Mouse (Mus musculus): ENCODE measurements around the gene Nlrp3. TPM values are rescaled to one million over a fixed set of nuclear protein-coding genes. Genes with fewer than 3 reads are reported as not detected.

Gene Nlrp3
- polyA plus RNA-seq, 1 experiment from 2014 or later = 0.08 TPM

DNA sequence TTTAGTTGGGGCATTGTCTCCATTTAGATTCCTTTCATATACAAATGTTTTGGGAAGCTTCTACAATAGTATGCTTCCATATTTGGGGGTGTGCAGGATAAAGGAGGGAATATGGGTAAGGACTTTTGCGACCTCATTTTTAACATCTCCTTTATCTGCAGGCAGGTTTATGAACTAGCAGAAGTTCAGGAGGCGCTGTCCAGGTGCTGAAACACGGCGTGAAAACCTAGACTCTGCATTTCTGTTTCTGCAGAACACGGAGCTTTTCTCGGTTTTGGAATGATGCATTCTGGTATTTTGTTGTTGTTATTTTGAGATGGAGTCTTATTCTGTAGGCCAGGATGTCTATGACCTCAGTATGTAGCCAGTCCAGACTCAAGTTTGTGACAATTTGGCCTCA is 43.2 kb downstream of the Nlrp3 start:
- H3K4me2 ChIP-seq (replicated peaks) = no peak overlapping the region
- no peak overlapping the region for H3K27ac ChIP-seq
- H3K9ac ChIP-seq = no peak overlapping the region
- no peaks in the 10 kb centered on the region for H3K9me3 ChIP-seq
- H3K27me3 ChIP-seq = no peaks in the 10 kb centered on the region
- no peaks in the 10 kb centered on the region for H3K36me3 ChIP-seq
- H3K4me3 ChIP-seq = no peak overlapping the region
- ATAC-seq (ENCODE audit: insufficient number of reproducible peaks, insufficient read depth, low FRiP score, low TSS enrichment) = no peak
- no peaks in the 10 kb centered on the region for H3K4me1 ChIP-seq
- 23% methylated on average over 6 of the region's 6 CpGs for WGBS

DNA sequence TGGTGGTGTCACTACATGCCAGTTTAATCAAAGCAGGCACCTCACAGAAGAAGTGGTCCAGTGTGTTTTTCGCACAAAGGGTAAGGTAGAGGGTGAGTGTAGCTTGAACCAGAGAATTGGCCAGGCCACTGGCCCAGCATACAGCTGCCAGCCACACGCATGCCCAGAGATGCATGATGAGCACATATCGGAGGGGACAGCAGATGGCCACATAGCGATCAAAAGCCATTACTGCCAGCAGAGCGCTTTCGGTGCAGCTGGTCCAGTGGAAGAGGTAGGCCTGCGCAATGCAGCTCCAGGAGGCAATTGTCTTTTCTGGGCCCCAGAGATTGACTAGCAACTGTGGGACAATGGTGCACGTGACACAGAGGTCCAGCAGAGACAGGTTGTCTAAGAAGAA is 48.1 kb downstream of the Nlrp3 start:
- H3K4me1 ChIP-seq = no peaks in the 10 kb centered on the region
- no peak overlapping the region for H3K4me3 ChIP-seq
- H3K9me3 ChIP-seq = no peaks in the 10 kb centered on the region
- H3K9ac ChIP-seq = no peak overlapping the region
- H3K36me3 ChIP-seq = no peaks in the 10 kb centered on the region
- WGBS = 92% methylated on average over 8 of the region's 8 CpGs
- no peak overlapping the region for H3K27ac ChIP-seq
- no peak for ATAC-seq (ENCODE audit: insufficient number of reproducible peaks, insufficient read depth, low FRiP score, low TSS enrichment)
- no peaks in the 10 kb centered on the region for H3K27me3 ChIP-seq
- no peak overlapping the region for H3K4me2 ChIP-seq (replicated peaks)

DNA sequence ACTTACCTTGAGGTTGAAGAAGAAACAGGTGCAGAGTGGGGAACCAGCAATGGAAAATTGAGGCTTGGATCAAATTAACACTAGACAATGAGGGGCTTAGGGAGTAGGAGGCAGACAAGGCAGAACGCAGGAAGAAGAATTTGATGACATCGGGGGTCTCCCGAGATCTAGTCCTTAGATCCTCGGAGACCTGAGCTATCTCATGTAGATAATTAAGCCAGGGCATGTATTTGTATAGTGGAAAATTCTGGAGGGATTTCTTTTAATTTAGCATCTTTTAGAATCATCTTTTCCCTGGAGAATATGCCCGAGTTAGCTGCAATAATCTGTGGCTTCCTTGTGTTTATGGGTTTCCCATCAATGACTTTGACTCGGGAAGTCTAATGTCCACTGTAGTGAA is 51.8 kb downstream of the Nlrp3 start, which contains the start of gene Olfr223:
Olfr223 (minus strand) TSS at position 101 of the 400 bp plus-strand sequence.
- Histone ChIP-seq H3K9me3 (no peaks in the 10 kb centered on the region), H3K36me3 (no peaks in the 10 kb centered on the region), H3K27me3 (no peaks in the 10 kb centered on the region), H3K4me2 (replicated peaks) (no peak within 1 kb of the TSS), H3K27ac (no peak within 1 kb of the TSS), H3K4me1 (no peaks in the 10 kb centered on the region), H3K4me3 (no peak within 1 kb of the TSS), H3K9ac (no peak within 1 kb of the TSS)
- ATAC-seq (ENCODE audit: insufficient number of reproducible peaks, insufficient read depth, low FRiP score, low TSS enrichment) = no peak
- WGBS = 84% methylated on average over 6 of the region's 6 CpGs

DNA sequence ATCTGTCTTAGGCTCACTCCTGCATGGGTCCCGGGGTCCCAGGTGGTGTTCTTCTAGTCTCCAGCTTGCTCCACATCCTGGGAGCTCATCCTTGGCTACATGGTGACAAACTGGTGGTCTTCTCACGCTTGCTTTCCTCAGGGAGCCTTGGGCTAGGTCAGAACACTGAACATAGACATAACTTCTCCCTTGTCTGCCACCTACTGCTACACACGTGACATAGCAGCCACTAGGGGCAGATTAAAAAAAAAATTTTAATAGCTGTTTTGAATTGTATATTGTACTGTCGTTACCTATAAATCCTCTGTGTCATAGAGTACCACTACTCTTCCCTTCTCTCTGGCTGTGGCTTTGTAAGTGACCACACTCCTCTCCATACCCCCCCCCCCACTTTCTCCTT is 54.7 kb downstream of the Nlrp3 start:
- H3K4me2 ChIP-seq (replicated peaks) = no peak overlapping the region
- no peaks in the 10 kb centered on the region for H3K4me1 ChIP-seq
- no peak for ATAC-seq (ENCODE audit: insufficient number of reproducible peaks, insufficient read depth, low FRiP score, low TSS enrichment)

DNA sequence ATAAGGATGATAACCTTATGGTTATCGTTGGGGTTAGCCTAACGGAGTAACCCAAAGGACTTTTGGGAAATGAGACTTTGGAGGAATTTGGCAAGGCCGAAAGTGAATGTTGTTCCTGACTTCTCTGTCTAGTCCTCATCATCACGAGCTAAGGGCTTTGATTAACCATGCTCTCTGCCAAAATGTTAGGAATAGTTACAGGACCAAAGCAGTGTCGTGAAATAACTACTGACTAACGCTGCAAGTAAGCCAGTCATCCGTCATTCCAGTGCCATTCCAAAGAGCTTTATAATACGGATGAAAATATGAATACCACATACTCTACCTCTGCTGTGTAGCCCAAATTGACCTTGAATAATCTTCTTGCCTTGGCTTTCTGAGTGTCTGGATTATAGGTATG is 55.6 kb downstream of the Nlrp3 start:
- WGBS = 88% methylated on average over 8 of the region's 8 CpGs
- no peak for ATAC-seq (ENCODE audit: insufficient number of reproducible peaks, insufficient read depth, low FRiP score, low TSS enrichment)
- Histone ChIP-seq H3K36me3 (no peaks in the 10 kb centered on the region), H3K9ac (no peak overlapping the region), H3K9me3 (no peaks in the 10 kb centered on the region), H3K27me3 (no peaks in the 10 kb centered on the region), H3K4me2 (replicated peaks) (no peak overlapping the region), H3K4me1 (no peaks in the 10 kb centered on the region), H3K27ac (no peak overlapping the region), H3K4me3 (no peak overlapping the region)

More for the DNA sequence above, 54.7 kb downstream of the Nlrp3 start:
- no peak overlapping the region for H3K9ac ChIP-seq
- no peaks in the 10 kb centered on the region for H3K36me3 ChIP-seq
- no peak overlapping the region for H3K27ac ChIP-seq
- no peaks in the 10 kb centered on the region for H3K9me3 ChIP-seq
- WGBS = 47% methylated on average over 4 of the region's 4 CpGs
- no peaks in the 10 kb centered on the region for H3K27me3 ChIP-seq
- no peak overlapping the region for H3K4me3 ChIP-seq

DNA sequence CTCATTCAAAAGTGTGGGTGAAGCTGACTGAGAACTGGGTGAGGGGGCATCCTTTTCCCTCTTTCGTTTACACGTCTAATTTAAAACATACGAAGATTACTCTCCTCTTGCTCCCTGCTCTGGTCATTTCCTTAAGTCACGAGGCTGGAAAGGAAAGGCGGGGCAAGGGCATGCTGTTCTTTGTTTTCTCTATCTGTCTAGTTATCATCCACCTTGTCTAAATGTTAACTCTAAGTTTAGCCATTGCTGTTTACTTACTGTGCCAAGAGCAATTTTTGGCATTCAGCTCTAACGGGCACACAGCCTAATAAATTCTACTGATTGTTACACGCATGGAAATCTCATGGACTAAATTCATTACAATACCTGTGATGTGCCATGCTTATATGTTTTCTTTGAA is 57.8 kb downstream of the Nlrp3 start:
- H3K27ac ChIP-seq = no peak overlapping the region
- no peaks in the 10 kb centered on the region for H3K27me3 ChIP-seq
- no peak overlapping the region for H3K9ac ChIP-seq
- H3K36me3 ChIP-seq = no peaks in the 10 kb centered on the region
- 57% methylated on average over 7 of the region's 7 CpGs for WGBS
- no peak overlapping the region for H3K4me3 ChIP-seq
- no peak for ATAC-seq (ENCODE audit: insufficient number of reproducible peaks, insufficient read depth, low FRiP score, low TSS enrichment)
- no peaks in the 10 kb centered on the region for H3K4me1 ChIP-seq
- no peaks in the 10 kb centered on the region for H3K9me3 ChIP-seq
- no peak overlapping the region for H3K4me2 ChIP-seq (replicated peaks)

DNA sequence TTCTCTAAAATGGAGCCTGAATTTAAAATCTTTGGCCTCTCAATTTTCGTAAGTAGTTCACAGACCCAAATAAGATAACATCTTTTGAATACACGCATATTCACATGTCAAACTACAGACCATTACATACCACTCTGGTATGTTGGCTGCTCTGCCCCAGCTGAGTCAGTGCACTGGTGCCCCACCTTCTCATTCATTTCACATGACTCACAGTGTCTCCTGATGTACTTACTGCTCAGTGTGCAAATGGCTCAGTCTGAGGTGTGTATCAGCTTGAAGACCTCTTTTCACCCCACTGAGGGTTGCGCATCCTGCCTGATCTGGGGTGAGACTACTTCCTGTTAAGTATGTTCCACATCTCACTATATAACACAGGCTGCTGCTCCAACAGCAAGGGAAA is 59.5 kb downstream of the Nlrp3 start:
- no peaks in the 10 kb centered on the region for H3K36me3 ChIP-seq
- no peak overlapping the region for H3K27ac ChIP-seq
- H3K9ac ChIP-seq = no peak overlapping the region
- no peaks in the 10 kb centered on the region for H3K9me3 ChIP-seq
- H3K27me3 ChIP-seq = no peaks in the 10 kb centered on the region
- H3K4me2 ChIP-seq (replicated peaks) = no peak overlapping the region
- H3K4me1 ChIP-seq = no peaks in the 10 kb centered on the region
- WGBS = 87% methylated on average over 3 of the region's 3 CpGs
- ATAC-seq (ENCODE audit: insufficient number of reproducible peaks, insufficient read depth, low FRiP score, low TSS enrichment) = no peak
- no peak overlapping the region for H3K4me3 ChIP-seq

DNA sequence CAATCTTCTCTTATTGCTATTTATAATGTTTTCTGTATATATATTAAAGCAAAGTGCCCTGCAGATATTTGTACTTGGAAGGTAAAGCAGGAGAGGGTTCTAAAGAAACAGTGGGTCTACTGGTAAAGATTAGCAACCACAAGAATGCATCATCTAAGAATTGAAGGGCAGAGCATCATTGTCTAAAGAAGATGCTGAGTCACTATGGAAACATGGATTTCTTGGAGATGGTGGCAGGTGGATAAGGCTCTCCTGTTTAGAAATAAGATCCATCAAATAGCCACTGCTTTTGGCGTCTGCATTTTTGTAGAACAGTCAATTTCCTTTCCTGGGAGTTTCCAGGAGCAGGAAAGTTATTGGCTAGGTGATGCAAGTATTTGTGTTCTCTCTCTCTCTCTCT is 60.9 kb downstream of the Nlrp3 start:
- no peak for ATAC-seq (ENCODE audit: insufficient number of reproducible peaks, insufficient read depth, low FRiP score, low TSS enrichment)
- Histone ChIP-seq H3K9ac (no peak overlapping the region), H3K9me3 (no peaks in the 10 kb centered on the region), H3K4me1 (no peaks in the 10 kb centered on the region), H3K27me3 (no peaks in the 10 kb centered on the region), H3K36me3 (no peaks in the 10 kb centered on the region), H3K27ac (no peak overlapping the region), H3K4me2 (replicated peaks) (no peak overlapping the region), H3K4me3 (no peak overlapping the region)
- WGBS = 64% methylated on average over 1 of the region's 1 CpGs

DNA sequence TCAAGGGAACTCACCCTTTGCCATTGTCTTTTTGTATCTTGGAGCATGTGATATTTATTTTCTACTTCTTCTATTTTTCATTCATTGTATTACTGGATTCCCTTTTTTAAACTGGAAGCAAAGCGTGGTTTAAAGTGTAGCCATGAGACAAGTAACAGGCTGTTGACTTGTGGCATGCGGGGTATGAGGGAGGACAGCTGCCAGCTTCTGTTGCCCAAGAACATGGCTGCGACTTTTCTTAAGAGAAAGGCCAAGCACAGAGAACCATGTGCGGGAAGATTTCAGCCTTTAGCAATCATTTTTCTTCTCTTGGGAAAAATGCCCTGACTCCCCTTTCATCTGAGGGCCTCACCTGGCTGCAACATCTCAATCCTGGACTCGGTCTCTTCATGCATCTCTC is 70.3 kb downstream of the Nlrp3 start:
- no peak overlapping the region for H3K27ac ChIP-seq
- 81% methylated on average over 5 of the region's 5 CpGs for WGBS
- ATAC-seq (ENCODE audit: insufficient number of reproducible peaks, insufficient read depth, low FRiP score, low TSS enrichment) = no peak
- no peaks in the 10 kb centered on the region for H3K27me3 ChIP-seq
- H3K4me1 ChIP-seq = no peaks in the 10 kb centered on the region
- no peak overlapping the region for H3K9ac ChIP-seq
- no peaks in the 10 kb centered on the region for H3K9me3 ChIP-seq
- no peaks in the 10 kb centered on the region for H3K36me3 ChIP-seq
- no peak overlapping the region for H3K4me2 ChIP-seq (replicated peaks)
- H3K4me3 ChIP-seq = no peak overlapping the region

DNA sequence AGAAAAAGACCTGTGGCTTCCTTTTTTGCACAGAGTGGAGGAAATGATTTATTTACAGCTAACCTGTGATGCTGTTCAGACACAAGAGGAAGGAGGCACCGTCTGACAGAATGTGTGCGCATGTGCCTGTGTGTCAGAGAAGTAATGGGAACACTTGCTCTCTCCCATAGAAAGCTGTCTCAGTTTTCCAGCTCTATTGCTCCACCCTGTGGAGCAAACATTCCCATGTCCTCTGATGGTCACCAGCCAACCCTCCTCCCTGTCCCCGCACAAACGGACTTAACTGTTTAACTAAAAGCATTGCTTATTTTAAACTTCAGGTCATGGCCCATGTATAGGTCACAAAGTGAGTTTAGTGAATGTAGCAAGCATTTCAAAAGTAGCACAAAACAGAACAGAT is 72.8 kb downstream of the Nlrp3 start:
- whole genome bisulfite sequencing = 56% methylated on average over 4 of the region's 4 CpGs
- Histone ChIP-seq H3K4me3 (no peak overlapping the region), H3K27ac (no peak overlapping the region), H3K4me2 (replicated peaks) (no peak overlapping the region), H3K4me1 (no peaks in the 10 kb centered on the region), H3K9me3 (no peaks in the 10 kb centered on the region), H3K9ac (no peak overlapping the region), H3K36me3 (no peaks in the 10 kb centered on the region), H3K27me3 (no peaks in the 10 kb centered on the region)
- no peak for ATAC-seq (ENCODE audit: insufficient number of reproducible peaks, insufficient read depth, low FRiP score, low TSS enrichment)

Other genes starting within 250 kb of the Nlrp3 start
- 5.9 and 7.1 TPM in 2 replicates for gene Wnt9a, start 234.6 kb upstream of the Nlrp3 start, polyA plus RNA-seq (2016; fragmentation: Nextera tagmentation; extraction: Ambion mirVana)
- not detected in 2 replicates for gene Prss38, start 165.9 kb upstream of the Nlrp3 start, polyA plus RNA-seq (2016; fragmentation: Nextera tagmentation; extraction: Ambion mirVana)
- gene Jmjd4, start 91.5 kb upstream of the Nlrp3 start, polyA plus RNA-seq (2016; fragmentation: Nextera tagmentation; extraction: Ambion mirVana) = 18.8 and 19.3 TPM in 2 replicates
- 157 and 169 TPM in 2 replicates for gene Snap47, start 90.4 kb upstream of the Nlrp3 start, polyA plus RNA-seq (2016; fragmentation: Nextera tagmentation; extraction: Ambion mirVana)
- 8.7 and 10.1 TPM in 2 replicates for gene Zfp867, start 69.1 kb upstream of the Nlrp3 start, polyA plus RNA-seq (2016; fragmentation: Nextera tagmentation; extraction: Ambion mirVana)
- 28.3 and 29.9 TPM in 2 replicates for gene Zkscan17, start 14.8 kb upstream of the Nlrp3 start, polyA plus RNA-seq (2016; fragmentation: Nextera tagmentation; extraction: Ambion mirVana)
- gene Olfr222, start 34.7 kb downstream of the Nlrp3 start, polyA plus RNA-seq (2016; fragmentation: Nextera tagmentation; extraction: Ambion mirVana) = 0.09 TPM in 1 of 2 replicates, not detected in the other
- gene Olfr223, start 51.7 kb downstream of the Nlrp3 start, polyA plus RNA-seq (2016; fragmentation: Nextera tagmentation; extraction: Ambion mirVana) = not detected in 2 replicates
- gene Mprip, start 119.7 kb downstream of the Nlrp3 start, polyA plus RNA-seq (2016; fragmentation: Nextera tagmentation; extraction: Ambion mirVana) = 87.9 and 109 TPM in 2 replicates
- 3.2 and 4.0 TPM in 2 replicates for gene Pld6, start 246.1 kb downstream of the Nlrp3 start, polyA plus RNA-seq (2016; fragmentation: Nextera tagmentation; extraction: Ambion mirVana)